Mouse (Mus musculus): ENCODE results near the gene Mrfap1.
A peak's percentile ranks its signal among the peaks of the same experiment; 100 is the strongest.

DNA sequence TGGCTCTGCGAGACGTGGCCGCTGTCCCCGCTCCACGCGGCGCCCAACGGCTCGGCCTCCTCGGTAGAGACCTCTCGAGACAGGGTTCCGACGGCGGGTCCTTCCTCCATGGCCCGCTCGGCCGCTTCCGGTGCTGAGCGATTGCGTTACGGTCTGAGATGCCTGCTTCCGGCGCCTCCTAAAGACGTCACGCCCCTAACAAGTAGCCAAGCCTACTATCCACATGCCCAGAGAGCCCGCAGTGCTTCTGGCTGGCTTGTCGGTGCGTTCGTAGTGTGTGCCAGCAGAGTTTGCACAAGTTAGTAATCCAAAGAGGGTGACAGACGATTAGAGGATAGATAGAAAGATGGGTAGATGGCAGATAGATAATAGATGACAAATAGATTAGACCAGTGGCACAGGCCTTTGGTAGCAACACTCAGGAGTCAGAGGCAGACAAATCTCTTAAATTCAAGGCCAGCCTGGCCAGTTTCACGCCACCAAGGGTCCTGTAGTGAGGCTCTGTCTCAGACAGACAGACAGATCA is 48.0 kb downstream of the Mrfap1 start, which contains the start of gene Bloc1s4:
- no peak for TF ChIP-seq CTCF (IDR thresholded peaks at IDR 0.05; ENCODE audit: borderline replicate concordance, insufficient read depth, low read depth, low read length)
- peak; percentile 75; the same call in 1 of the 2 replicates for TF ChIP-seq POLR2A (IDR thresholded peaks at IDR 0.05; ENCODE audit: borderline replicate concordance, insufficient read depth, low read length)

Measured in cerebellum, adult 2 months (tissue).